Mouse (Mus musculus): ENCODE data around the gene Ebf4. TPM values are rescaled to one million over a fixed set of nuclear protein-coding genes. Genes with fewer than 3 reads are reported as not detected.

The Ebf4 gene
- polyA plus RNA-seq, 1 experiment from 2014 or later, result 0.85 TPM

DNA sequence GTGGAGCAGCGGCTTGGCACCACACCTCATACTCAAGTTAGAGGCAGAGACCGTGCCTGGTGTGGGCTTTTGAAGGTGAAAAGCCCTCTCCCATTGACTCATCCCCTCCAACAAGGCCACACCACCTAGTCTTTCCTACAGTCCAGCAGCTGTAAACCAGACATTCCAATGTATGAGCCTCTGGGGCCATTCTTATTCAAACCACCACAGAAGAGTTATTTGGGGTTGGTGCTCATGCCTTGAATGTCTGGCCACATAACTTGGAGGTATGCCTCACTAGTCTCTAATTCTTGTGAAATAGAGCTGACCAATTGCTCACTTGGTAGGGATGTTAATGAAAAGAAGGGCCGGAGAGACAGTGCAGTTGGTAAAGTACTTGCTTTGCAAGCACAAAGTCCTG, 55.4 kb downstream of the Ebf4 start:
- no peak overlapping the region for H3K9ac ChIP-seq (ENCODE audit: low read depth, low read length)
- TF ChIP-seq CTCF (IDR thresholded peaks at IDR 0.05; ENCODE audit: low read depth), result no peak
- H3K27ac ChIP-seq (ENCODE audit: low read depth, low read length), result no peak overlapping the region
- 91% methylated on average over 3 of the region's 3 CpGs for WGBS
- no peaks in the 10 kb centered on the region for H3K27me3 ChIP-seq (replicated peaks; ENCODE audit: control insufficient read depth, insufficient read depth, low read length)
- no peaks in the 10 kb centered on the region for H3K36me3 ChIP-seq (ENCODE audit: control insufficient read depth, insufficient read depth)
- no peak for ATAC-seq
- H3K4me3 ChIP-seq (ENCODE audit: low read depth, low read length), result no peak overlapping the region
- H3K4me2 ChIP-seq (replicated peaks; ENCODE audit: low read depth), result no peak overlapping the region
- H3K9me3 ChIP-seq (ENCODE audit: control insufficient read depth), result no peaks in the 10 kb centered on the region
- no peaks in the 10 kb centered on the region for H3K4me1 ChIP-seq (replicated peaks; ENCODE audit: control insufficient read depth, insufficient read depth, low read length)

- Histone ChIP-seq H3K9me3 (ENCODE audit: control insufficient read depth) (no peaks in the 10 kb centered on the region), H3K9ac (ENCODE audit: low read depth, low read length) (no peak overlapping the region), H3K4me3 (ENCODE audit: low read depth, low read length) (no peak overlapping the region), H3K4me2 (replicated peaks; ENCODE audit: low read depth) (no peak overlapping the region), H3K36me3 (ENCODE audit: control insufficient read depth, insufficient read depth) (no peaks in the 10 kb centered on the region), H3K4me1 (replicated peaks; ENCODE audit: control insufficient read depth, insufficient read depth, low read length) (no peaks in the 10 kb centered on the region), H3K27ac (ENCODE audit: low read depth, low read length) (no peak overlapping the region), H3K27me3 (replicated peaks; ENCODE audit: control insufficient read depth, insufficient read depth, low read length) (no peaks in the 10 kb centered on the region)
- no peak for ATAC-seq
- TF ChIP-seq CTCF (IDR thresholded peaks at IDR 0.05; ENCODE audit: low read depth), result no peak
- 62% methylated on average over 5 of the region's 5 CpGs for WGBS
These were observed 56.9 kb downstream of the Ebf4 start for GRCm38 (mm10) chr2:130351758-130352339.

GRCm38 (mm10) chr2:130353411-130353810, 58.4 kb downstream of the Ebf4 start:
- H3K4me3 ChIP-seq (ENCODE audit: low read depth, low read length), result no peak overlapping the region
- no peak overlapping the region for H3K9ac ChIP-seq (ENCODE audit: low read depth, low read length)
- no peaks in the 10 kb centered on the region for H3K4me1 ChIP-seq (replicated peaks; ENCODE audit: control insufficient read depth, insufficient read depth, low read length)
- 92% methylated on average over 8 of the region's 8 CpGs for WGBS
- H3K27ac ChIP-seq (ENCODE audit: low read depth, low read length), result no peak overlapping the region
- no peak for ATAC-seq
- no peak overlapping the region for H3K4me2 ChIP-seq (replicated peaks; ENCODE audit: low read depth)
- H3K36me3 ChIP-seq (ENCODE audit: control insufficient read depth, insufficient read depth), result no peaks in the 10 kb centered on the region
- H3K27me3 ChIP-seq (replicated peaks; ENCODE audit: control insufficient read depth, insufficient read depth, low read length), result no peaks in the 10 kb centered on the region
- no peak for TF ChIP-seq CTCF (IDR thresholded peaks at IDR 0.05; ENCODE audit: low read depth)
- no peaks in the 10 kb centered on the region for H3K9me3 ChIP-seq (ENCODE audit: control insufficient read depth)

DNA sequence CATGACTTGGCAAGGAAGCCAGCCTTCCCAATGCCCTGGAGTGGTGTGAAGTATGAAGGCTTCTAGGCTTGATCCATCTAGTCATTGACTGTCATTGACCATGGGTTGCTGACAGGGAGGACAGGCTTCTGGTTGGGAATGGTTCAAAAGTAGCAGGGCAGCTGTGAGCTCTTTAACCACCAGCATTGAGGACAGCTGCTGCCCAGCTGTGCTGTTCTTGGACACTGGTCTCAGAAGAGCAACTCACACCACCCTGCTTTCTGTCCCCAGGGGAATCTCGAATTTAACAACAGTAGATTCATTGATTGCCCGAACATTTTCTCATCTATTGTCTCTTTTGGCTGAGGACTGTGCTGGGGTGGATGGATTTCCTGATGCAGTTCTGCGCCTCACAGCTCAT, 58.9 kb downstream of the Ebf4 start:
- no peak for ATAC-seq
- no peak for TF ChIP-seq CTCF (IDR thresholded peaks at IDR 0.05; ENCODE audit: low read depth)
- Histone ChIP-seq H3K4me1 (replicated peaks; ENCODE audit: control insufficient read depth, insufficient read depth, low read length) (no peaks in the 10 kb centered on the region), H3K4me2 (replicated peaks; ENCODE audit: low read depth) (no peak overlapping the region), H3K9me3 (ENCODE audit: control insufficient read depth) (no peaks in the 10 kb centered on the region), H3K27ac (ENCODE audit: low read depth, low read length) (no peak overlapping the region), H3K4me3 (ENCODE audit: low read depth, low read length) (no peak overlapping the region), H3K36me3 (ENCODE audit: control insufficient read depth, insufficient read depth) (no peaks in the 10 kb centered on the region), H3K9ac (ENCODE audit: low read depth, low read length) (no peak overlapping the region), H3K27me3 (replicated peaks; ENCODE audit: control insufficient read depth, insufficient read depth, low read length) (no peaks in the 10 kb centered on the region)
- 63% methylated on average over 3 of the region's 3 CpGs for WGBS

DNA sequence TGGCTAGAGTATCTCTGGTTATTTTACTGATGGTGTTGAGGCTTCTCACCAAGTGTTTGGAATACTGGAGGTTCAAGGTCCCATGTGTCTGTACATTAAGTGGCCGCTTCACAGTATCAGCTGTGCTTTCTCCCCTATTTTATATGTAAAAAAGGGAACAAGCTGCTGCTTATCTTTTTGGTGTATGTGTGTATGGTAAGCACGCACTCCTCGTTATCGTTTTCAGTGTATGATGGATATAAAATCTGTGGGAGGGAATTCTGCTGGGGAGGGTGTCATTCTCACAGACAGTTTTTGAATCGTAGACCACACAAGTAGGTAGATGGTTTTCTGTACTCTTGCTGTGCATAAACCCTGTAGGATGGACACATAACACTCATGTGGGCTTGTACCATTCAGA, 62.6 kb downstream of the Ebf4 start:
- Histone ChIP-seq H3K27ac (ENCODE audit: low read depth, low read length) (no peak overlapping the region), H3K27me3 (replicated peaks; ENCODE audit: control insufficient read depth, insufficient read depth, low read length) (peaks cover 10% of the 10 kb centered on the region; the same call in 1 of the 2 replicates), H3K4me2 (replicated peaks; ENCODE audit: low read depth) (no peak overlapping the region), H3K4me1 (replicated peaks; ENCODE audit: control insufficient read depth, insufficient read depth, low read length) (no peaks in the 10 kb centered on the region), H3K36me3 (ENCODE audit: control insufficient read depth, insufficient read depth) (no peaks in the 10 kb centered on the region), H3K9ac (ENCODE audit: low read depth, low read length) (no peak overlapping the region), H3K9me3 (ENCODE audit: control insufficient read depth) (no peaks in the 10 kb centered on the region), H3K4me3 (ENCODE audit: low read depth, low read length) (no peak overlapping the region)
- WGBS, result 92% methylated on average over 5 of the region's 5 CpGs
- no peak for TF ChIP-seq CTCF (IDR thresholded peaks at IDR 0.05; ENCODE audit: low read depth)
- no peak for ATAC-seq

GRCm38 (mm10) chr2:130358852-130359251, 63.9 kb downstream of the Ebf4 start:
- Histone ChIP-seq H3K36me3 (ENCODE audit: control insufficient read depth, insufficient read depth) (no peaks in the 10 kb centered on the region), H3K9ac (ENCODE audit: low read depth, low read length) (no peak overlapping the region), H3K4me1 (replicated peaks; ENCODE audit: control insufficient read depth, insufficient read depth, low read length) (no peaks in the 10 kb centered on the region), H3K27ac (ENCODE audit: low read depth, low read length) (no peak overlapping the region), H3K27me3 (replicated peaks; ENCODE audit: control insufficient read depth, insufficient read depth, low read length) (peaks cover 11% of the 10 kb centered on the region; the same call in 1 of the 2 replicates), H3K4me3 (ENCODE audit: low read depth, low read length) (no peak overlapping the region), H3K9me3 (ENCODE audit: control insufficient read depth) (no peaks in the 10 kb centered on the region), H3K4me2 (replicated peaks; ENCODE audit: low read depth) (no peak overlapping the region)
- 24% methylated on average over 5 of the region's 5 CpGs for WGBS
- TF ChIP-seq CTCF (IDR thresholded peaks at IDR 0.05; ENCODE audit: low read depth), result no peak
- no peak for ATAC-seq

All from intestine, postnatal 0 days (tissue).